Mouse (Mus musculus): Measurements from ENCODE around the gene Atp6v1g2.

- TF ChIP-seq POLR2A (IDR thresholded peaks at IDR 0.05; ENCODE audit: insufficient read depth, low read length) (no peak), CTCF (IDR thresholded peaks at IDR 0.05; ENCODE audit: low read depth, low read length) (no peak)
These were observed 14.8 kb upstream of the Atp6v1g2 start for GRCm38 (mm10) chr17:35218516-35219193.

All from ES-Bruce4 (cell line).